Mouse (Mus musculus) kidney, adult 2 months (tissue): Measurements from ENCODE around the gene Mtif3.
"Not testable (repeated sequence)": the region's sequence is repeated elsewhere in the genome, so short reads cannot be mapped to it uniquely, and the experiment has no call there.

Source experiments
- CTCF ChIP-seq: fragments of 200-500 bp; conservative IDR thresholded peaks from 2 replicates; pipeline ENCODE4 v1.5.1; 2011; ENCODE audit warnings: low read depth, mild to moderate bottlenecking, control low read depth, low read length, moderate library complexity, mixed read lengths; ENCODE audit not compliant: insufficient read depth, insufficient read length
- POLR2A ChIP-seq: fragments of 200-500 bp; IDR thresholded peaks from one replicate; pipeline ENCODE4 v1.6.1; 2011; ENCODE audit warnings: low read depth, low read length, control low read depth

DNA sequence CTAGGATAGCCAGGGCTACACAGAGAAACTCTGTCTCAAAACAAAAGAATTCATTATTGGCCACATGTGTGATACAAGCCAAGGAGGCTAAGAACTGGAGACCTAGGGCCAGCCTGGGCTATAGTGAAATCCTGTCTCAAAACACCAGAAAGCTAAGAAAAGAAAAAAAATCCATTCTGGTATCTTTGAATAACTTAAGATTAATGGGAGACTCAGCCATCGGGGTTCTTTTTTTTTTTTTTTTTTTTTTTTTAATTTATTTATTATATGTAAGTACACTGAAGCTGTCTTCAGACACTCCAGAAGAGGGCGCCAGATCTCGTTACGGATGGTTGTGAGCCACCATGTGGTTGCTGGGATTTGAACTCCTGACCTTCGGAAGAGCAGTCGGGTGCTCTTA, 46.2 kb downstream of the Mtif3 start:
- not testable (repeated sequence) for TF ChIP-seq POLR2A, CTCF
